Mouse (Mus musculus) cerebellum, adult 18-20 months (tissue): ENCODE results near the gene Sult2b1.

Experiments
- DNase-seq, 2 experiments: peaks; one replicate each; pipeline ENCODE4 v3.0.0; 2021

Sult2b1 gene

DNA sequence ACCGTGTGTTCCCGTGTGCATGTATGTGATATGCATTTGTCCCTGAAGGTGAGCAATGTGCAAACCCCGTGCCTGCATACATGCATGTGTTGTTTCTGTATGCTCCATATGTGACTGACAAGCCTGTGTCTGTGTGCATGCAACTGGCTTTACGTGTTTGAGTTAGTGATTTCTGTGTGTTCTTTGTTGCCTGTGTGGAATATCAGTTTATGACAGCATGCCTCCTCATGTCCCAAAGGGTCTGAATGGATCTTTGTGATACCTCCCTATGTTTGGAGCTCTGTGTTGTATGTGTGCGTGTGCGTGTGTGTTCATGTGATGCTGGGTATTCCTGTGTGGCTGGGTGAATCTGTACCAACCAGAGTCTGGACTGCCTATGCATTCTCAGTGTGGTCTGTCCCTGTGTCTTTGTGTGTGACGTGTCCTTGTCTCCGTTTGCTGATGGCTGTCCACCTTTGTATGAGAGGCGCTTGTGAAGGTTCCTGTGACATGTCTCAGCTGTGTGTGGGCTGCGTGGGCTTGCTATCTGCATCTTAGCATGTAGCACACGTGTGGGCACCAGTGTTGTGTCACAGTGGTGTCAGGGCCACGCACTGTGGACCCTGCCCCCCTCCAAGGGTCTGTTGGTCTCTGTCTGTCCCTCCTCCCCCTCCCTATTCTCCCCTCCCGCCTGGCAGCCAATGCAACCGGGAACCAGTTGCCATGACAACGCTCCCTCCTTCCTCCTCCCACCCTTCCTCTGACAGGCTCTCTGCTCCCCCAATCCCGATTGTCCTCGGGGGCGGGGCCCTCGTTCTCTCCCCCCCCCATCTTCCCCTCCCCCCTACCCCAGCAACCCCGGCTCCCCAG lies at the start of gene Sult2b1:
TSS of gene Sult2b1 (minus strand) at position 146 of the 849 bp plus-strand sequence.
- DNase-seq = peak; percentile 91 to 95

- no peak for DNase-seq
These were observed 49.5 kb upstream of the Sult2b1 start for GRCm38 (mm10) chr7:45833924-45834323.

GRCm38 (mm10) chr7:45833148-45833790 lies 48.8 kb upstream of the Sult2b1 start:
- DNase-seq = no peak

- DNase-seq = peak in 1 of 2 experiments; percentile 20
These were observed 48.0 kb upstream of the Sult2b1 start for GRCm38 (mm10) chr7:45832428-45832827.

GRCm38 (mm10) chr7:45831128-45831525 lies 46.7 kb upstream of the Sult2b1 start:
- DNase-seq = no peak

DNA sequence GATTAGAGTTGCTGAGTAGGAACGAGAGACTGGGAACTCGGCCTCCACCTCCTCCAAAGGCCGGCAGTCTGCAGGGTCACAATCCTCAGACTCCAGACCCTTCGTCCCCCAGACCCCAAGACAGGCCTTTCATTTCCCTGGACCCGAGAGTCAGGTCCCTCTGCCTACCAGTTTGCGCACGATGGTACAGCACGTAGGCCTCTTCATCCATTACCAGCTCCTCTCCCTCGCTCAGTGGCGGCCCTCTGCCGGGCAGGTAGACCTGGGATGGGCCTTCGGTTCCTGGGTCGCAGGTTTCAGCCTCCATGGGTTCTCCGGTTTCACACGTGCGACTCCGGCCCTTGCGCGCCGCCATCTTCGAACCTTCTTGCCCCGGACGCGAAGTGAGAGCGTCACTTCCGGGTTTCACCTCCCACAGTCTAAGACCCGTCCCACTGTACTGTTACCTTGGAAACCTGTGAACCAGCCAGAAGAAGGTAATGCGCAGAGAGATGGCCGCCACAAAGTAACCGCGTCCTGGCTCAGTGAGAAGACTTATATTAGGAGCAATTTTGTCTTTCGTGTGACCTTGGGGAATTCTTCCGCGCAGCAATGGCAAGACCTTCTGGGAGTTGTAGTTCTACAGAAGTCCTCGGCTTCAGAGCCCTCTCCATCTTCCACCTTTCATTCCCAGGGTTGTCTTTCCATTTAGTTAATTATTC lies 46.1 kb upstream of the Sult2b1 start, which contains the start of gene Grwd1:
TSS of gene Grwd1 (minus strand) at position 518 of the 701 bp plus-strand sequence.
- DNase-seq = peak; percentile 84 to 88

DNA sequence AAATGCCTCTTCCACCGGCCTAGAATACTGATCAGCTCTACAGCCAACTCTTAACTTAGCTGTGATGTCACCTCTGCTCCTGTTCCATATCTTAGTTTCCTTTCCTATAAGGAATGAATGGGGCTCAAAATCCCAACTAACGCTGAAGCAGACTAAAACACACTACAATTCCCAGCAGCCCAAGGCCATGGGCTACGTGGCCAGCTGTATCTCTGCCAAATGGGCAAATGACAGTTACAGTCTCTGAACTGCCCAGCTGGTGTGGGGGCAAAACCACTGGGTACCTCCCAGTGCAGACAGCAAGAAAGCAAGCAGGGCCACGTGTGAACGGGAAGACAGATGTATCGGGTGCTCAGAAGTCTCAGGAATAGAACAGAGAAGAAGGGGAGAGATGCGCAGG lies 42.2 kb upstream of the Sult2b1 start:
- no peak for DNase-seq

DNA sequence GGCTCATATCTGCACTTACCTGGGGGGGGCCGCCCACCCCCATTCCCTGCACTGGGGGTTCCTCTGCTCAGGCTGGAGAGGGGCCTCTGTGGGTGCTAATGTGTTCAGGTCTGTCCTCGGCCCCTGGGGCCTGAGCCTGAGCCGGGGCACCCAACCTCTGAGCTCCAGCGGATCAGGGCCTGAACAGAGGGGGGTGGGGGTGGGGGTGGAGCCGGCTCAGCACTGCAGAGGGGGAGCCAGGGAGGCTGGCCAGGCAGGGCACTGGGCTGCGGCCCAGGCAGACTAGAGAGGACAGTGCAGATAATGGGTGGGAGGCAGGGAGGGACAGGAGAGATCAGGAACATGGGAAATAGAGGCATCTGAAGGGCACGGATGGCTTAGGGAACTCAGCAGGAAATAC lies 40.1 kb upstream of the Sult2b1 start, which contains the start of gene Kcnj14:
TSS of gene Kcnj14 (minus strand) at position 185 of the 400 bp plus-strand sequence.
- no peak for DNase-seq

DNA sequence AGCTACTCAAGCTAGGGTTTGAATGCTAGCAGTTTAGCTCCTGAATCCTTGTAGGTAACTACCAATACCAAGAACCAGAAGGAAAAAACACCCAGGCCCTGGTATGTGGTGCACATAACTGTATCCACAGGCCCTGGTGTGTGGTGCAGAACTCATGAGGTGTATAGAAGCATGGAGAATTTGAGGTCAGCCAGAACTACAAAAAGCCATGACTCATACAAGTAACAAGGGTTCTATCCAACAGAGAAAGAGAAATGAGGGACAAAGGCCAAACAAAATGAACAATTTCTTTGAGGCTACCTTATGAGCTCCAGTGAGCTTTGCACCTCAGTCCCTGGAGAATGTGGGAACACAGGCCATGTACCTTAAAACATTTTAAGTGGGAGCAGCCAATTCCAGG lies 36.4 kb upstream of the Sult2b1 start:
- no peak for DNase-seq

- no peak for DNase-seq
These were observed 35.4 kb upstream of the Sult2b1 start for GRCm38 (mm10) chr7:45819843-45820242.

- no peak for DNase-seq
These were observed 31.5 kb upstream of the Sult2b1 start for GRCm38 (mm10) chr7:45815984-45816351.

DNA sequence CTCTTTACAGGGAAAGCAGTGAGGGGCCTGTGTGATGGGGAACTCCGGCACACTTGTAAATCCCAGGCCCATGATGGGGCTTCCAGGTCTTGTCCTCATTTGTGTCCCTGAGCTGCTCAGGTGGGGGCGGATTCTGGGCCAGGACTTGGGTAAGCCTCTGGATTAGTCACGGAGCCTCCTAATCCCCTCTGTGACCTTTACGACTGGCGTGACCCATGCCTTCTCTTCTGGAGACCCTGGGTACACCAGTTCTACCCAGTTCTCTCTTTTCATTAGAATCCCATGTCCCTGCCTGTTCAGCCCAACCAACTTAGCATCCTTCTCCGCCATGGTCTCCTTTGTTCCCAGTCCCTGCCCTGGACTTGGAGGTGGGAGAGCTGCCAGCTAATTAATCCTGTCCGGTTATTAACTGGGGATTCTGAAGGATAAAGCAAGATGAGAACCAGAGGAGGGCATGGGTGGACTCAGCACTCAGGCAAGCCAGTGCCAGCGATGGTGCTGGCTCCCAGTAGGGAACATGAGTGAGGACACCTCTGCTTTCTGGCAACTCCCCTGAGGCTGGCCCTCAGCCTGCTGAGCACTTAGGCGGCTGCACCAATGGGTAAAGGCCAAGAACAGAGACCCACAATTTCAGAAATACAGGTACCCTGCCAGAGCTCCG lies 31.0 kb upstream of the Sult2b1 start:
- peak in 1 of 2 experiments; percentile 27 for DNase-seq

DNA sequence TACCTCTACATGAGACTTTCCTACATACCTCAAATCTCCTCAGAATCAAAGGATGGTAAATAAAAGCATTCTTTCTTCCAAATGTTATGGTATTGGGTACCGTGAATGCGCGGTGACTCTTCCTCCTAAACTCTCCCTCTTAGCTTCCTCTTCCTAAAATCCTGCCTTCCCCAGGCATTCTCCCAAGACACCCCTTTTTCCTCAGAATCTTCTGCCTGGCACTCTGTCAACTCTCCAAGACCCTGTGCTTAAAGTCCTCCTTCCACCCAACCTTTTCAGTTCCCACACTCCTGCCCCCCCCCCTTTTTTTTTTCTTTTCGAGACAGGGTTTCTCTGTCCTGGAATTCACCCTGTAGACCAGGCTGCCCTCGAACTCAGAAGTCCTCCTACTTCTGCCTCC lies 30.4 kb upstream of the Sult2b1 start:
- no peak for DNase-seq

DNA sequence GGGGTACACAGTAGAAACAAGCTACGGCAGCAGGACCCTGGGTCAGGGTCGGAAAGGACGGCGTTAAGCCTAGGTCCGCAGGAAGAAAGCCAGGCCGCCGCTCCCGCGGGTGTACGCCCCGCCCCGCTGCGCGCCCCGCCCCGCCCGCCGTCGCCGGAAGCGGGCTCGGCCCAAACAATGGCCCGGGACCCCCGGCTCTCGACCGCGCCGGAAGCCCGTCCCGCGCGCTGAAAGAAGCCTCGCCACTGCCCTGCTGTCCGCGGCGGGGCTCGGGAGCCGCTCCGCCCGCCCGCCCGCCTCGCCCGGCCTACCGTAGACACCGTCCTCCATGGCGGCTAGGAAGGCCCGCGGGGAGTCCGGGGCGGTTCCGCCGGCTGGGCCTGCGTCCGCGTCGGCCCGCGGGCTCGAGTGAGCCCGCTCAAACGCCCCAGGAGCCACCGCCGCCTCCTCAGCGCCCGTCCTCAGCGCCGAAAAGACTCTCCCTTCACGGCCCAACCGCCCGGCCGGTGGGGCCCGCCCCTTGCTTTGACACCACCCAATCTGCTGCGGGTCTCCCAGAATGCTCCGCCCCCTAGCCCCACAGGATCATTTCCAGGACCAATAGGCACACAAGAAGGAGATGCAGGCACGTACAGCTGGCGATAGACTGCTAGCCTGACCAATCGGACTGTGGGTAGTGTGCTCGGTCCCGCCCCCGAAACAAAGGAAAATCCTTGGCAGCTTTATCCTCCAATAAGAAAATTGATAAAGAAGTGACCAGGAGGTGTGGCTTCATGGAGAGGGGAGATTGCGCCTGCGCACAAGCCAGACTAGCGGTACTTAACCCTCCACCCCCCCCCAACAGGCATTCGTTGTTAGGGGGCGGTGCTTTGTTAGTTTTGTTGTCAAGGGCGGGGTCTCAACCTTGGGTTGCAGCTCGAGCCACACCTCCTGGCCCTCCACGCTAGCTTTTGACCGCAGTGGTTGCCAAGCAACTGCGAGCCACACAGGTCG lies 29.6 kb upstream of the Sult2b1 start, which contains the start of gene Cyth2:
TSS of gene Cyth2 (minus strand) at position 795 of the 993 bp plus-strand sequence.
- DNase-seq = peak; percentile 99 to 100

DNA sequence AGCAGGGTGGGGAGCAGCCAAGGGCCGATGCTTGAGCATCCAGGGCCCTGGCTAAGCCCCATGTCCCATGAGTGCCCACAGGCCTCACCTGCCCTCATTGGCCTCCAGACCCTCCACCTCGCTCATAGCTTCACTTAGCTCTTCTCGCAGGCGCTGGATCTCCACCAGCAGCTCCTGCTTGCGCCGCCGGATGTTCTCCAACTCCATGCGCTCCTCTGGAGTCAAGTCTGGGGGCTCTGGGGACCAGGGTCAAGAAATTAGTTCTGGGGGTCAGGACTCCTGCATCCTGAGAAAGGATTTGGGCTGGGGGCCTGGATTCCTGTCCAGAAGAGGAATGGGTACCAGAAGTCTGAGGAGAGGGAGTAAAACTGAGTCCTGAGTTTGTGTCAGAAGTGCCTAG lies 28.5 kb upstream of the Sult2b1 start:
- DNase-seq = peak in 1 of 2 experiments; percentile 16

DNA sequence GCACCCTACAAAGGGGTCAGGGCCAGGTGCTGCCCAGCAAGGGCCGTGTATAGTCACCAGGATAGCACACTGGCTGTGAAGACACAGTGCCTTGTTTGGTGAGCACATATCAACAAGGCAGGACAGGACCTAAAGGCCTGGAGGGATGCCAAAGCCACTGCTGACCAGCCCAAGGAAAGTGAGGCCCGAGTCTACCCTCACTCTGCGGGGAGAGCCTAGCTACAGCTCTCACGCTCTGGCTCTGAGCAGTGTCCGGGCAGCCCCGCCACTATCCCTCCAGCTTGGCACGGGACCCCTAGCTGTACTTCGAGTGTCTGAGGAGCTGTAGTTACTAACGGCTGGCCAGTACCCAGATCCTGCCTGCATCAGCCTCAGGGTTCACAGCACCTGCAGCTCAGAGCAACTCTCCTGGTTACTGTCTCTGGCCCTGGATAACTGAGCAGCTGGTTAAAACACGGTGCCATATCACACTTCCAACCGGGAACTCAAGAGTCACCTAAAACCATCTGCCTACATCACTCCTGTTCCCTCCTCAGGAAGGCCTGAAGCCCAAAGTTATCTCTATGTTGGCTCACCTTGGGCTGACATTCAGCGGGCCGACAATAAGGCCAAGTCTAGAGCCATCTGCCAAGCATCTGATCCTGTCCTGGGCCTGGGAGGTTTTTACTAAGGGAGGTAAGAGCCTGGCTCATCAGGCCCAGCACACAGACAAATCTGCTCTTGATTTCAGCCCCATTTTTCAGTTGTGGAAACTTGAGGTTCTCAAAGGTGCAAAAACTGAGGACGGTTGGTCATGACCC lies 25.0 kb upstream of the Sult2b1 start:
- DNase-seq = peak; percentile 38 to 44

DNA sequence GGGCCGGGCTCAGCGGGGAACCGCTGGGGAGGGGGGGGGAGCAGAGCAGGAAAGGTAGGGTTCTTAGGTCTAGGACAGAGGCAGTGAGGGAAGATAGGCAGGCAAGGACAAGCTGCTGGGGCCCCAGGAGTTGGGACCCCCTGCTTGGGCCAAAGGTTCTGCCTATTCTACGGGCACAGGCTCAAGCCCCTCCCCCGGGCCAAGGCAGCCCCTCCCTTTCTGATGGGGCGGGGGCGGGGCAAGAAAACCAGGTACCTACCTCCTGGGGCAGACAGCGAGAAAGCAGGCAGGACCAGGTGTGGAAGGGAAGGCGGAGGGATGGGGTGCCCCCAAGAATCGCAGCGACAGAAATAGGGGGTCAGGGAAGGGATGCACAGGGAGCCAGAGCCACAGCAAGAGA lies 24.0 kb upstream of the Sult2b1 start:
- DNase-seq = no peak

- no peak for DNase-seq
These were observed 21.5 kb upstream of the Sult2b1 start for GRCm38 (mm10) chr7:45805941-45806340.

DNA sequence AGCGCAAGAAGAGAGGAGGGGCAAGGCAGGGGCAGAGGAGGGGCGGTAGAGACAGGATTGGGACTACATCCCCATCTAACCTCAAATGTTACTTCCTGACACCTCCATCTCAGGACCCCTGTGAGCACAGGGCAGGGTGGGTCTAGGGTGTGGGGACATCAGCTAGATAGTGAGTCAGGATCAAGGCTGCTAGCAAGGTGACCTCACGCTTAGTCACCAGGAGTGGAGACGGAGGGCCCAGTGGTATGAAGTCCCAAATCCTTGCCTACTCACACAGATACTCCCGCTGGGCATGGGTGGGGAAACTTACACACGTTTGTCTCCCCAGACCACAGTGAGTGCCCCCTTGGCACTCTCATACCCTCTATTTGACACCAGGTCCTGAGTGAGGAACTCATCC lies 18.1 kb upstream of the Sult2b1 start:
- no peak for DNase-seq

GRCm38 (mm10) chr7:45801348-45801747 lies 16.9 kb upstream of the Sult2b1 start:
- DNase-seq = peak; percentile 91 to 96
